Mouse (Mus musculus) gastrocnemius, postnatal 25 days (tissue): Measurements from ENCODE around the gene Lmntd2. TPM values are rescaled to one million over a fixed set of nuclear protein-coding genes. Genes with fewer than 3 reads are reported as not detected.
"Not testable (repeated sequence)": the region's sequence is repeated elsewhere in the genome, so short reads cannot be mapped to it uniquely, and the experiment has no call there.

Experiments used
- DNase-seq: peaks from one replicate; pipeline ENCODE4 v3.0.0; 2022
- long read RNA-seq, 2 experiments: library from polyadenylated mRNA; stranded (forward); transcript quantifications; one replicate each; pipeline ENCODE4 v2.0.0; 2021
- total RNA-seq, 2 experiments: library from RNA; stranded (reverse); gene quantifications; 1 replicate in 1 of 2; 2 replicates in 1 of 2; pipeline ENCODE4 v1.2.3; 2021

Gene Lmntd2
- not detected for total RNA-seq
- long read RNA-seq, experiment 1 = 0 reads
- long read RNA-seq, experiment 2 = 0 reads

DNA sequence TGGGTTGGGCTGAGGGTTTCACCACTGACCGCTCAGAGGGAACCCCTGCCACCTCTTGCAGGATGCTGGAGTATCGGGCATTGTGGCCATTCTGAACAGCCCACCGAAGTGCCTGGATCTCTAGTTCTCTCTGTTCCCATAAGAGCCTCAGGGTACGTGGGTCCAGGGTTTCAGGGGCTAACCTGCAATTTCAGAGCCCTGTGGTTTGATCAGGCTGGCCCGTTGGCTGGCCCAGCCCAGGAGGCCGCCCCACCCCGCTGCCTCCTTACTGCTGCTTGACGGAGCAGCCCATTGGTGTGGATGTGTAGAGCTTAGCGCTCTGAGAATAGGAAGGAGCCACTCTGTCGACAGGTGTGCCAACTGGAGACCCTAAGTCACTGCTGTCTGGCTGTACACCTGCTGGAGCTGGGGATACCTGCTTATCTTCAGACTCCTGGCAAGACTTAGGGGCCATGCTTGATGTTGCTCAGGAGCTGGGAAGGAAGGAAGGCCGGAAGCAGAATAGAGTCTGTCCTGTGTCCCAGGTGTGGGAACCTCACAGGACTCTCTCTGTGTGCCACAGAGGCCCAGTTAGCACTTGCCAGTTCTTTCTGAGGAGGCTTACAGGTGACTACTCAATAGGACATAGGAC, at the start of gene Lmntd2:
TSS of gene Lmntd2 (minus strand) at position 476 of the 631 bp plus-strand sequence.
- DNase-seq = no peak

DNA sequence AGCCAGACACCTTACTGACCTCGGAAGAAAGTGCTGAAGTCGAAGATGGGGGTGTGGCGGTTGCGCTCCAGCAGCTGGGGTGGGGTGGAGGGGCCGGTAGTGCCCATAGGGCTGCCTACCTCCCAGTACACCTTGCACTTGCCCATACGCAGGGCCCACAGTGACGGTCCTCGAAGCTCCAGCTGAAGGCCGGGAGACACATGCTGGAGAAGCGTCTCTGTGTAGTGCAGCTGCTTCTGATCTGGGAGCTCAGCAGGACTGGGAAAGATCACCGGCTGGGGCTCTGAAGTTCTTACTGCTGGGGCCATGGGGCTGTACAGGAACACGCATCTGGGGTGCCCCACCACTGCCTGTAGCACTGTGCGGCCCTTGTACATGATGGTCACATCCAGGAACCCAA, 49.8 kb upstream of the Lmntd2 start:
- DNase-seq = no peak

DNA sequence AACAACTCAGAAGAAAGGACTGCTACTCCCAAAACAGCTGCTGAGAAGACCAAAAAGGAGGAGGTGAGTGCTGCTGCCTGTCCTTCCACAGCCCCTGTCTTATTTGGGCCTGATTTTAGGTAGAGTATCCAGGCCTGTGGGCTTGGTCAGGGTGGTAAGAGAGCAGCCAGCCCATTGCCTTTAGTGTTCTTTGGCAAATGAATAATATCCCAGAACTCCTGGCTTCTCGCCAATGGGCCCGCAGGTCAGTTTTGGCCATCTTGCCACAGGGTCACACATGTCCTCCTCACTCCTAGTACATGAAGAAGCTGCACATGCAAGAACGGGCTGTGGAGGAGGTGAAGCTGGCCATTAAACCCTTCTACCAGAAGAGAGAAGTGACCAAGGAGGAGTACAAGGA, 47.6 kb upstream of the Lmntd2 start:
- DNase-seq = no peak

DNA sequence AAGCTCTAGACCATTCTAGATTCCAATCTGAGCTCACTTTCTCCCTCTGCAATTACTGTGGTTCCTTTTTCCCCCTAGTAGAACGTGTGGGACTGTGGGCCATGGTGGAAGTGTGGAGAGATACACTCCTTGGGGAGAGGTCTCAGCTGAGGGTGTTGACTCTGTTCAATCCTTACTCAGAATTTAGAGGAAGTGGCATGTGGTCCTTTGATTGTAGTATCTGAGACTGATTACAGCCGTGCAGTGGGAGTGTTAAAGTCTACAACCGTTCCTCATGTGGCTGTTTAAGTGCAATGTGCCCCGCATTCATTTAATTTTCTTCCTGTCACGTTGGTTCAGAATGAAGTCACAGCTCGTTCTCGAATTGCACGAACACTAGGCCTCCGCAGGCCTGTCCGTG, 42.3 kb upstream of the Lmntd2 start:
- no peak for DNase-seq

DNA sequence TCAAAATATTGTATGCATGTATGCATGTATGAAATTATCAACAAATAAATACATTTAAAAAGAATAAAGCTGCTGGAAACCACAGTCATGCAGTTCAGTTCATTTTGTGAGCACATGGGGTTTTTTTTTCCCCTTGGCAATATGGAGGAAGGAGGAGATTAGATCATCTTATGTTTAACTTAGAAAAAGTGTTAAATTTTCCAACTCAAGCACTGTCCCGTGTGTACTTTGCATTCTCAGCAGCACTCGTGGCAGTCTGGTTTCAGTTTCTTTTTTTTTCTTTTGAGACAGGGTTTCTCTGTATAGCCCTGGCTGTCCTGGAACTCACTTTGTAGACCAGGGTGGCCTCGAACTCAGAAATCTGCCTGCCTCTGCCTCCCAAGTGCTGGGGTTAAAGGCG, 36.6 kb upstream of the Lmntd2 start:
- not testable (repeated sequence) for DNase-seq

DNA sequence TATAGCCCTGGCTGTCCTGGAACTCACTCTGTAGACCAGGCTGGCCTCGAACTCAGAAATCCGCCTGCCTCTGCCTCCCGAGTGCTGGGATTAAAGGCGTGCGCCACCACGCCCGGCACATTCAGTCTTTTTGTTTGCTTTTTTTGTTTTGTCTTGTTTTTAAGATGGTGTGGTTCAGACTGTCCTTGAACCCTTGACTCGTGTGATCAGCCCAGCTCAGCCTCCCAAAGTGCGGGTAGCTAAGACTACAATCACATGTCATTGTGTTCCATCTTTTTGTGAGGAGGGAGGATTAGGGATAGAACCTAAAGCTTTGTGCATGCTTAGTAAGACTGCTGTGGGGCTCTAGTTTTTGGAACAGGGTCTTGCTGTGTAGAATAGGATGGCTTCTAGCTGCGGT, 17.7 kb upstream of the Lmntd2 start:
- DNase-seq = no peak

DNA sequence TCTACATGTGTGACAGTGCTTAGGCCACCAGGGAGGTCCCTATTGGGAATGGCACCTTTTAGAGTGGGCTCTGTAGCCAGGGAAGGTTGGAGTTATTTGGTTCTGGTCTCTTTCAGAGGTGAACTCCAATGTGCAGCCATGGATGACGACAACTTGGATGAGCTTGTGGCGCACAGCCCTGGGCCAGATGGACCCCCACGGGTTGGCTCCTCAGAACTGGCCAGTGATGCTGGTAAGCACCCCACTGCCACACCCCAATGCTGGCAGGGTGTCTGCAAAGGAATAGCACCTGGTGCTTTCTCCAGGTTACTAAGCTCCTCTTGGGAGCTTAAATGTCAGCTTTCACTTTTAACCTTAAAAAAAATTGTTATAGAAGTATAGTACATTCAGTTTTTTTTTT, 17.2 kb upstream of the Lmntd2 start:
- DNase-seq = no peak

DNA sequence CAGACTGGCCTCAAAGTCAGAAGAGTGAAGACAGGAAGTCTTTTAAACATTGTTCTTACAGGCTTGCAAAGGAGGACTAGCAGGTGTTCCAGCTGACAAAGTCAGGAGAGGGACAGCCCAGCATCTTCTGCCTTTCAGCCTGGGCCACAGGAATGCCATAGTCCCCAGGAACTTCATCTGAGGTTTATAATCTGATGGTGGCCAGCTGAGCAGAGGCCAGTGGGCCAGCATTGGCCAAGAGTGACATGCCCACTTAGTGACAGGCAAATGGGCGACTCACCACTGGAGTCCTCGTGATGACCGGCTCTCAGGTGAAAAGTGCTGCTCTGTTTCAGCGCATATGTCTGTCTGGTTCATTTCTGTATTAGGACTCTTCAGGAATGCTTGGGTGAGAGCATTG, 16.7 kb upstream of the Lmntd2 start:
- DNase-seq = no peak

DNA sequence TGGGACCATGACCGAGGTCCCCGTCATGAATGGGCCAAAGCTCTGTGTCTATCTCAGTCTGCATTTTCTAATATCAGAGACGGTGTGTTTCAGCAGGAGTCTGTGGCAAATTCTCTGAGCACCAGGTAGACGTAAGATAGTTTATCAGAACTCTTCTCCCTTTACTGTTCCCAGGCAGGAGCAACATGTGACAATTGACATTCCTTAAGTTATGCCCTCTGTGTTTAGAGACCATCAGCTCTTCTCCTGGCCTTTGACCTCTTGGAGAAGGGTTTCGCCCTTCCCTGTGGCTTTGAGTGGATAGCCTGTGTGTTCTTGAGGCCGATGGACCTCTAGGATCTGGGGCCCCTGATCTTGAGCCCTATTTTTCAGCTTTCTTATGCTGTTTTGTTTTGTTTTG, 15.8 kb upstream of the Lmntd2 start:
- no peak for DNase-seq

DNA sequence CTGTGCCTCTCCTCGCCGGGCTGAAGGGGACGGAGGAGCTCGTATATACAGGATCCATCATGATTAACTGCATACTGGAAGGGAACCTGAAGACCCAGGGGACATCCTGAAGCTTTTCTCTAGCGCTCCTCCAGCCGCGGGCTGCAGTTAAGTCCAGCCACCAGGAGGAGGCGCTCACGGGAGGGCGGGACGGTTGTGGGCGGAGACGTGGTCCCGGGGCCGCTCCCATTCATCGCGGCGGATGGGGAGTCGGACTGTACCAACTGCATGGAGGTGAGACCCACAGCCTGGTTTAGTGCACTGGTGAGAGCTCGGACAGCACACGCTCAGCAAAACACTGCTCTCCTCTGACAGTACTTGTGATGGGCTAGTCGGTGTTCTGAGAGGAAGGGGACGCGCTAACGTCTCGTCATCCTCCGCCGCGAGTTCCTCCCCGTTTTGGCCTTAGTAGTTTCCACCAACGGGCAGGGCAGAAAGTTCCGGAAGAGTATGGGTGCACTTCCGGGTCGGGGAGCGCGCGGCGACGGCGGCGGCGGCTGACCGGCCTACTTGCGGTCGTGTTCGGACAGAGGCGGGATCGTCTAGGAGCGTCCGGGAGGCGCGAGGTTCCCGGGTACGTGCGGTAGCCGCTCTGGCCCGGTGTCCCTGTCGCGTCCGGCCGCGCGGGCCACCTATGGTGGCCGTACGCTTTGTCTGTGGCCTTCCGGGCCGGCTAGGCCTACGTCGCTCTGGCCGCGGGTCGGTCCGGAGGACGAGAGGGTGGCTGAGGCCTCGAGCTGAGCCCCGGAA, 14.6 kb upstream of the Lmntd2 start, which contains the start of gene Phrf1:
TSS of gene Phrf1 (plus strand) at position 506 of the 789 bp plus-strand sequence.
- DNase-seq = peak; percentile 86

DNA sequence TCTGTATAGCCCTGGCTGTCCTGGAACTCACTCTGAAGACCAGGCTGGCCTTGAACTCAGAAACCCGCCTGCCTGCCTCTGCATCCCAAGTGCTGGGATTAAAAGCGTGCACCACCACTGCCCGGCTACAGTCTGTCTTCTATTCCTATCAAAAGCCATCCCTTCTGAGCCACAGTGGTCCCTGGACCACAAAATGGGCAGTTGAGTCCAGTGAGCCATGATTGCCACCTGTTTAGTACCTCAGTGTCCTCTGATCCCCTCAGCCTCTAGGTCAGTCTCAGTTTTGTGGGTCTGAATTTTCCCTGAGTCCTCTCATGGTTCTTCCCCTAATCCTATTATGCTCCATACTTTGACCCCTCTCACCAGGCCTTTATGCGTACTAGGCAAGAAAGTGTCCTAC, 13.9 kb upstream of the Lmntd2 start:
- DNase-seq = no peak

DNA sequence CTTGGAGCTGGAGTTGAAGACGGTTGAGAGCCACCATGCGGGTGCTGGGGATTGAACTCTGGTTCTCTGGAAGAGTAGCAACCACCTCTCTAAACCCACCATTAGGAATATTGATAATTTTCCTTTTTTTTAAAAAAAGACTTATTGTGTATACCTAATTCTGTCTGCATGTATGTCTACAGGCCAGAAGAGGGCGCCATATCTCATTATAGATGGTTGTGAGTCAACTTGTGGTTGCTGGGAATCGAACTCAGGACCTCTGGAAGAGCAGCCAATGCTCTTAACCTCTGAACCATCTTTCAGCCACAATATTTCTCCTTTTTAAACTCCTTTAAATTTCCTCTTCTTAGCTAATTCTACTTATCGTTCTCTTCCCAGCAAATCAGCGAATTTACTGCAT, 12.7 kb upstream of the Lmntd2 start:
- DNase-seq = no peak

DNA sequence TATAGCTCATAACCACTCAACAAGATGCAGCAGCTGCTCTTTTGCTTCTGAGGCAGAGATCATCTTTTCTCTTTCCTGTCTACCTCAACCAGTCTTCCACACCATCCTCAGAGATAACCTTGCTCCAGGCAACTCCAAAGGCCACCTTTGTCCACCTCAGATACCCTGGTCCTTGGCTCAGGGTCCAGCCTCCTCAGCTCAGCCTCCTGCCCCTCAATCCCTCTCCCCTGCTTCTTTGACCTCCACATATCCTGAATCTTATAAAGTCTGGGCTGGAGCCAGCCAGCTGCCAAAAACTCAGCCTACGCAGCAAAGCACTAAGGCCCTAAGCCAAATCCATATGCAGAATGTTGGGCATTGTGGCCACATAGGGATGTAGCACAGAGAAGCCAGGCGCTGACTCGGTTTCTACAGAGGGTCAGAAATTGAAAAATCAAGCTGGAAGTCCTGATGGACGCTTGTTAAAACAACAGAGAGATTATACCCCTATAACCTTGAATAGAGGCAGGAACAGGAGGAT, 8.9 kb upstream of the Lmntd2 start:
- no peak for DNase-seq

DNA sequence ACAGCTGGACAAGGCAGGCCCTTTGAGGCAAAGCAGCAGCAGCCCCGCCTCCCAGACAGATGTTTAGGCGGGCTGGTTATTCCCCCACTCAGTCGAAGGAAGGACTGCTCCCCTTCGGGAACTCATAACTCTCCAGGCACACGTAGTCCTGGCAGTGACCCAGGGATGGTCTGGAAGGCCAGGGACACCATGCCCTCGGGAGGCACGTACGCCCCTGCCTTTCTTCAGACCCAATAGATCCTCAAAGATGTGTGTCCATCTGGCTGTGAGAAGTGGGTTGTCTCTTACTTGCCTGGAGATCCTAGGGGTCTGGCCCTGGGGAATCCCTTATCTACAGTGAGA, 8.2 kb upstream of the Lmntd2 start:
- no peak for DNase-seq

DNA sequence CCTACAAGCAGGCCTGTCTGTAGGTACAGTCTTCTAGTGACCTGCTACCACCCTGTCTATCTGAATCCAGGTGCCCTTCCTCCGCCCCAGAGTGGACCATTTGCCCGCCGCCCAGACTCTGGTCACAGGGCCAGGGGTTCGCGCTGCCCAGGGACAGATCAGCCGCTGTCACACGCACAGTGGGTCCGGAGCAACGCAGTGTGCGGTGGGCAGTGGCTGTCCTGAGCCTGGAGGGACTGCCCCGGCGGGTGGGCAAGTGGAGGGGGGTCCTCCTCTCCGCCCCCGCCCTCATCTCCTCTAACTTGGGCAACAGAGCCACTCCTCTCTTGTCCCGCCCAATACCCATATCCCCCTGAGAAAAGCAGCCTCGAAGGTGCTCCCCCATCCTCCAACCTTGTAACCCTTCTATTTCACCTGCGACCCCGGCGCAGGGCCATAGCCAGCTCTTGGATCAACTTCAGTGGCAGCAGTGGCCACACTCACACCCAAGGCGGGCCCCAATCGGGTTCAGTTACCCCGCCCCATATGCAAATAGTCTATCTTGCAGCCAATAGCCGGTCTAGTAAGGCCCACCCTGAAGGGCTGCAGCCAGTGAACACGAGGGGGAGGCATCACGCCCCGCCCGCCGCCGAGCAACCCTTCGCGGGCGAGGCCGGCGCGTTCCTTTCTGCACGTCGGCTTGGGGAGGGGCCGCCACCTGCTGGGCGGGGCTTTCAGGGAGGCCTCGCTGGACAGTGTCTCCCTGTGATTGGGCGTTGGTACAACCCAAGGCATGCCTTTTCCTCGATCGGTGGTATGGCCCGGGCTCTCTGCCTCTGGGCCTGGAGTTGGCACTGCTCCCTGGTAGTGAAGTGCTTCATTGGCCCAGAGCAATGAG, 7.6 kb upstream of the Lmntd2 start:
- DNase-seq = peak; percentile 96

DNA sequence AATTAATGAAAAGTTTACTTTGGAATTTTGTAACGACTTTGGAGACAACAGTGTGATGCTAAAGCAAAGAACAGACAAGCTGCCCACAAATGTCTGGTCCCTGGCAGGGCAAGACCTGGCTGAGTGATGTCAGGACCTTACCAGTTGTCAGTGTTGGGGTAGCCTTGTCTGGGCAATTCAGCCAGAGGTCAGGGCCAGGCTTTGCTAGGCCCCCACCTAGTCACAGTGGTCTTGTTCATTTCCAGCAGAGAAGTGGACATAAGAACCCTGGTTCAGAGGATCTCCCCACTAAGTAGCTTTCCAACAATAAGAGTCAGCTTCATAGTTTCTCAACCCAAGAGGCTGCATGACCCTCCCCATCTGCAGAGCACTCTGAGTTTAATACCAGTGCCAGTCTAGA, 6.5 kb upstream of the Lmntd2 start:
- DNase-seq = no peak

DNA sequence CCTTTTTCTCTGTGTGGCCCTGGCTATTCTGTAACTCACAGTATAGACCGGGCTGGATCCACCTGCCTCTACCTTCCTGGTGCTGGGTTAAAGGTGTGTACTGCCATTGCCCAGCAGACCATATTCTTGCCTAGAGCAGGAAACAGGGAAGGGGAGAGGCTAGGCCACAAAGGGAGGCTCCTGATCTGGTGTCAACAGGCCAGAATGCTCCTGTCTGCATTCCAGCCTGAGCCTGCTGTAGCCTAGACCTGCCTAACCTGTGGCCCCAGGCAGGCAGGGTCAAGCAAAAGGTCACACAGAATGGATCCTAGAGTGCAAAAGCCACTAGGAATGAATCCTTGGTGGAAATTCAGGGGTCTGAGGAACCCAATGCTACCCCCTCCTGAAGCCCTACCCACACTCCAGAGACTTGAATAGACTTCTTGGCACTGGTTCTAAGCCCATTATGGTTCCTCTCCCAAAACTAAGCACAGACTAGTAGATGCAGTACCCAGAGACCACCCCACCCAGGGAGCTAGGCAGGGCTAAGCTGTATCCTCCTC, 5.7 kb upstream of the Lmntd2 start:
- no peak for DNase-seq

DNA sequence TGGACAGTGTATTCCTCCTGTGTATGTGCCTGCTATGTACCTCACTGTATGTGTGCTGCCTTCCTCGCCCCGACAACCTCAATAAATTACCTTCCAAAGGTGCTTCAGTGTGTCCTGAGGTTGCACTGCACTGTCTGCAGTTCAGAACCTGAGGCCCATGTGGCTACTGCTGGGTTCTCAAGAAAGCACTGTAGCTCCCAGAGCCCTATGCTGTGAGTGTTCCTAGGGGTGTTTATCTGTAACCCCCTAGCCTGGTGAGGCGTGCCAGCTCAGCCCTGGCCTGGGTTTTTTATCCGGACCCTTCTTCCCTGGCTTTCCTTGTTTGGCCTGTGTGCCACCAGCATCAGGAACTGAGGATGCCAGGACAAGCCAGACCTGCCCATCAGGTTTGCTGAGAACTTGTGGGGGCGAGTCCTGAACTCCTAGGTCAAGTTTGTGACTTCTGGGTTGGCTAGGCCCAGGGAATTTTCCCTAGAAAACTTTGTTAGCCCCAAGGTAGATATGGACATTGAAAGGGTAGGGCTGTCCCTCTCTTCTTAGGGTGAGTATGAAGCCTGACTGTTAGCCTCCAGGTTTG, 4.8 kb upstream of the Lmntd2 start:
- no peak for DNase-seq

DNA sequence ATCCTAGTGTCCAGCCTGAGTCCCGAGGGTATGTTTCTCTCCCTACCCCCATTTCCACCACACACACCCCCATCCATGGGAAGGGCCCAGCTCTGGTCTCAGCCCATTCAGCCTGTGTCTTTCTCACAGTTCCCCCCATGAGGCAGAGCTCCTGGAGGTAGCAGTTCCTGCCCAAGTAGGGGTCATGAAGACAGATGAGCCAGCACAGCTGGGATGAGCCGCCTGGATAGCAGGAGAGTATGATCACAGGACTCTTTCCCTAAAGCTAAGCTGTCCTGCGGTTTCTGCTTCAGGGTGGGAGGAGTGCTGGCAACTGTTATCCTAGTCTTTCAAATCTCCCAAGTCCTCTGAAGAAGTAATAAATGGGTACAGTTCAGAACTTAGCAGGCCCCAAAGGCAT, 4.3 kb upstream of the Lmntd2 start:
- DNase-seq = no peak

DNA sequence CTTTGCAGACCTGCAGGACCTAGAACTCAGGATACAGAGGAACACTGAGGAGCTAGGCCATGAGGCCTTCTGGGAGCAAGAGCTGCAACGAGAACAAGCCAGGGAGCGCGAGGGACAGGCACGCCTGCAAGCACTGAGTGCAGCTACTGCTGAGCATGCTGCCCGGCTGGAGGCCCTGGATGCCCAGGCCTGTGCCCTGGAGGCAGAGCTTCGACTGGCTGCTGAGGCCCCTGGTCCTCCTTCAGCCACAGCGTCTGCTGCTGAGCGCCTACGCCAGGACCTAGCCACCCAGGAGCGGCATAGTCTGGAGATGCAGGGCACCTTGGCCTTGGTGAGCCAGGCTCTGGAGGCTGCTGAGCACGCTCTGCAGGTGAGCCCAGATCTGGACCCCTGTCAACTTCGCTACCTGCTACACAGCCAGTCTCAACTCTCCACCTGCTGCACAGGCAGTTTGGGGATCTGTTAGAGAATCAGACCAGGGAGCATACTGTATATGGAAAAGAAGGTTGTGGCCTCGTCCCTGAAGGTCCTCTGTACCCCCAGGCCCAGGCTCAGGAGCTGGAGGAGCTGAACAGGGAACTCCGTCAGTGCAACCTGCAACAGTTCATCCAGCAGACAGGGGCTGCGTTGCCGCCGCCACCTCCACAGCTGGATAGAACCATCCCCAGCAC, 3.6 kb upstream of the Lmntd2 start:
- DNase-seq = no peak

DNA sequence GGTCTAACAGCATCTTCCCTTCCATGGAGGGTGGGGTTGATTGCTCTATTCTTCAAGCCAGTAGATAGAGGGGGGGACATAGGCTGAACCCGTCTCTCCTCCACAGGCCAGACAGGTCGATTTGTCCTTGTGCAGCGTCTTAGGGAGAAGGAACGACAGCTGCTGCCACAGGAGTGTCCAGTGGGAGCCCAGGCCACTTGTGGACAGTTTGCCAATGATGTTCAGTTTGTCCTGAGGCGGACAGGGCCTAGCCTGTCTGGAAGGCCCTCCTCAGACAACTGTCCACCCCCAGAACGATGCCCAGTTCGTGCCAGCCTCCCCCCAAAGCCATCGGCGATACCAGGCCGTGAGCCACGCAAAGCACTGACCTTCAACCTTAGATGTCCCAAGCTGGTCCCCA, 3.0 kb upstream of the Lmntd2 start:
- DNase-seq = no peak
